Mouse (Mus musculus): ENCODE data around the gene Afg3l1. TPM values are rescaled to one million over a fixed set of nuclear protein-coding genes. Genes with fewer than 3 reads are reported as not detected.
"Not testable (repeated sequence)": the region's sequence is repeated elsewhere in the genome, so short reads cannot be mapped to it uniquely, and the experiment has no call there.

The Afg3l1 gene
- total and polyA plus RNA-seq, 2 experiments from 2014 or later: 16.7 to 39.9 TPM

DNA sequence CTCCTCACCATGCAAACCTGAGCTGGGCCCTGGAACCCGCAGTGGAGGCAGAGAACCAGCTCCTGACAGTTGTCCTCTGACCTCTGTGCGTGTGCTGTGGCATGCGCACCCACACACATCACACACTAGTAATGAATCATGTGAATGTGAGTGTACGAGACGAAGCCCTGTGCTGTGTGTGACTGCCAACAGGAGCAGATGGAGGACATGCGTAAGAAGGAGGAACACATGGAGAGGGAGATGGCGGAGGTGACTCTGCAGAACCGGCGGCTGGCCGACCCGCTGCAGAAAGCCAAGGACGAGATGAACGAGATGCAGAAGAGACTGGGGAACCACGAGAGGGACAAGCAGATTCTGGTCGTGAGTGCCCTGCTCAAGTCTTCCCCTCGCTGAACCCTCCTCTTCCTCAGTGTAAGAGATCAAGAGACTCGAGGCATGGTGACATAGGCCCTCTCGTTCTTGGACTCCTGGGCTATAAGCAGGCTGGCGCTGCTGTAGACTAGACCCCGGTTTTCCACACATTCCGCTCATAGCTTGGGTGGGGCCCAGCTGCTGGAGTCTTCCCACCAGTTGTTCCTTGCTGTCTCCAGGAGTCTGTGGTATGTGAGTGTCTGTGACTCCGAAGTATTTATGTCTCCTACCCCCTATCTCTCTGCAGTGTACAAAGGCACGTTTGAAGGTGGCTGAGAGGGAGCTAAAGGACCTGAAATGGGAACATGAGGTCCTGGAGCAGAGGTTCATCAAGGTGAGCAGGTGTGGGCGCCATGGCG, 50.2 kb downstream of the Afg3l1 start:
- Histone ChIP-seq H3K4me3 (ENCODE audit: low read depth, low read length) (no peak overlapping the region), H3K9ac (replicated peaks; ENCODE audit: low read depth, low read length) (no peak overlapping the region), H3K36me3 (replicated peaks; ENCODE audit: control insufficient read depth, insufficient read depth, low read length) (peaks cover 91% of the 10 kb centered on the region), H3K4me2 (ENCODE audit: low read depth, low read length) (no peak overlapping the region), H3K4me1 (ENCODE audit: control insufficient read depth, insufficient read depth) (no peaks in the 10 kb centered on the region), H3K9me3 (replicated peaks; ENCODE audit: control insufficient read depth, low read length) (no peaks in the 10 kb centered on the region), H3K27ac (ENCODE audit: low read depth) (no peak overlapping the region), H3K27me3 (ENCODE audit: control insufficient read depth, insufficient read depth, low read length) (no peaks in the 10 kb centered on the region)
- 79% methylated on average over 25 of the region's 25 CpGs for WGBS
- no peak for DNase-seq (ENCODE audit: low spot score)
- TF ChIP-seq EP300 (IDR thresholded peaks at IDR 0.05; ENCODE audit: low read depth) (no peak), CTCF (IDR thresholded peaks at IDR 0.05; ENCODE audit: low read depth) (no peak)
- ATAC-seq (ENCODE audit: insufficient read depth, low read depth): no peak

DNA sequence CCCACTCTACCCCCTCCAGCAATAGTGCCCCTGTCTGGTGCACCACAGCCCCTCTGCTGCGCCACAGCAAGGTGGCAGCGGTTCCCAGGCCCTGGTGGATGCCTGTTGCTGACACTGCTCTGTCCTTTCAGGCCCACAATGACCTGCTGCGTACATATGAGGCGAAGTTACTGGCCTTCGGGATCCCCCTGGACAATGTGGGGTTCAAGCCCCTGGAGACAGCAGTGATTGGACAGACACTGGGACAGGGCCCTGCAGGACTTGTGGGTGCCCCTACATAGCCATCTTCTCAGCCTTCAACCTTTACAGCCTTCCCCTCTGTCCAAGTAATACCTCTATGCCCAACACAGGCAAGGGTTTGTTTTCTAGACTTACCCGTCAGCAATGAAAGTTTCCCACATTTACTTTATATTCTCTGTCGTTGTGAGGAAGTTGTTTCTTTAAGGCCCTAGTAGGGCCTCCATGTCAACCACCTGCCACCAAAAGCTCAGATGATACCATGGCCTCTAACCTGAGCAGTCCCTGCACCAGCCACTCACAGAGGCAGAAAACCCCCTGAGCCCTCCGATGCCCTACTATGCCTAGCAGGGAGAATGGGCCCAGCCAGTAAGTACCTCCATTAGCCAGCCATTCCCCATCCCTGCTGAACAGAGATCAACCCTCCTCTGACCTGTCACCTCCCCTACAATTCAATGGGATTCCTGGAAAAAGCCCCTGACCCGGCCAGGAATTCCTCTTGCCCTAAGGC, 58.7 kb downstream of the Afg3l1 start:
- Histone ChIP-seq H3K36me3 (replicated peaks; ENCODE audit: control insufficient read depth, insufficient read depth, low read length) (peaks cover 42% of the 10 kb centered on the region), H3K9ac (replicated peaks; ENCODE audit: low read depth, low read length) (no peak overlapping the region), H3K4me1 (ENCODE audit: control insufficient read depth, insufficient read depth) (no peaks in the 10 kb centered on the region), H3K27me3 (ENCODE audit: control insufficient read depth, insufficient read depth, low read length) (no peaks in the 10 kb centered on the region), H3K27ac (ENCODE audit: low read depth) (no peak overlapping the region), H3K4me2 (ENCODE audit: low read depth, low read length) (no peak overlapping the region), H3K9me3 (replicated peaks; ENCODE audit: control insufficient read depth, low read length) (no peaks in the 10 kb centered on the region), H3K4me3 (ENCODE audit: low read depth, low read length) (no peak overlapping the region)
- TF ChIP-seq CTCF (IDR thresholded peaks at IDR 0.05; ENCODE audit: low read depth): no peak
- DNase-seq (ENCODE audit: low spot score): no peak
- WGBS: 93% methylated on average over 9 of the region's 9 CpGs
- ATAC-seq (ENCODE audit: insufficient read depth, low read depth): no peak

DNA sequence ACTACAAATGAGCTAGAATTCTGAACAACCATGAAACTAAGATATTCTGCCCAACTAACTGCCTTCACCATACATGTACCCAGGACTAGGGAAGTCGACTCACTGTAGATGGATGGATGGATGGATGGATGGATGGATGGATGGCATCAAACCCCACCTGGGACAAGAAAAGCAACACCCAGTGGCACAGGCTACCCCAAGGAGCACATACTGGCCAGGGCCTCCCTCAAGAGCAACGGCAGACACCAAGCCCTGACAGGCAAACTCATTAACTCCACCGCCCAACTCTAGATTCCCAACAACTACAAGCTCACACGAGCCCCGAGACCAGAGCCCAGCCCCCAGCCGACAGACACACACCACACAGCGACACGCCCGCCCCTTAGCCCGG, 59.3 kb downstream of the Afg3l1 start:
- H3K4me1 ChIP-seq (ENCODE audit: control insufficient read depth, insufficient read depth): no peaks in the 10 kb centered on the region
- H3K27ac ChIP-seq (ENCODE audit: low read depth): no peak overlapping the region
- H3K36me3 ChIP-seq (replicated peaks; ENCODE audit: control insufficient read depth, insufficient read depth, low read length): peaks cover 37% of the 10 kb centered on the region
- WGBS: 44% methylated on average over 9 of the region's 10 CpGs
- no peak for DNase-seq (ENCODE audit: low spot score)
- H3K9ac ChIP-seq (replicated peaks; ENCODE audit: low read depth, low read length): no peak overlapping the region
- H3K27me3 ChIP-seq (ENCODE audit: control insufficient read depth, insufficient read depth, low read length): no peaks in the 10 kb centered on the region
- TF ChIP-seq CTCF (IDR thresholded peaks at IDR 0.05; ENCODE audit: low read depth) (no peak), EP300 (IDR thresholded peaks at IDR 0.05; ENCODE audit: low read depth) (no peak)
- ATAC-seq (ENCODE audit: insufficient read depth, low read depth): no peak
- no peaks in the 10 kb centered on the region for H3K9me3 ChIP-seq (replicated peaks; ENCODE audit: control insufficient read depth, low read length)
- H3K4me3 ChIP-seq (ENCODE audit: low read depth, low read length): no peak overlapping the region
- H3K4me2 ChIP-seq (ENCODE audit: low read depth, low read length): no peak overlapping the region

DNA sequence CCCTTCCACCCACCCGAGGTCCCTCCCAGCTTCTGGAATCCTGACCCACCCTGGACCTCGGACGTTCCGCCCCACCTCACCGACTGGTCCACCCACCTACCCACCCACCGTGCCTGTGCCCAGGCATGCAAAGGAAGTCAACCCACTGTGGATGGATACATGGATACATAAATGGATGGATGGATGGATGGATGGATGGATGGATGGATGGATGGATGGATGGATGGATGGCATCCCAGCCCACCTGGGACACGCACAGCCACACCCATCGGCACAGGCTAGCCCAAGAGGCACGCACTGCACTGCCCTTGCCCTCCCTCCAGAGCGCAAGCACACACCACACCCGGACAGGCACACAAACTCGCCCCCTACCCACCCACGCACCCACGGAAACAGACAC, 59.9 kb downstream of the Afg3l1 start:
- not testable (repeated sequence) for H3K4me3 ChIP-seq (ENCODE audit: low read depth, low read length); H3K27me3 ChIP-seq (ENCODE audit: control insufficient read depth, insufficient read depth, low read length); H3K9ac ChIP-seq (replicated peaks; ENCODE audit: low read depth, low read length); DNase-seq (ENCODE audit: low spot score); ATAC-seq (ENCODE audit: insufficient read depth, low read depth); H3K9me3 ChIP-seq (replicated peaks; ENCODE audit: control insufficient read depth, low read length); H3K27ac ChIP-seq (ENCODE audit: low read depth); H3K4me1 ChIP-seq (ENCODE audit: control insufficient read depth, insufficient read depth); H3K4me2 ChIP-seq (ENCODE audit: low read depth, low read length)
- 78% methylated on average over 4 of the region's 14 CpGs for WGBS
- H3K36me3 ChIP-seq (replicated peaks; ENCODE audit: control insufficient read depth, insufficient read depth, low read length): peaks cover 30% of the 10 kb centered on the region

Other genes starting within 250 kb of the Afg3l1 start
- 3.5 and 4.2 TPM in 2 replicates for gene Spata2l, start 241.7 kb upstream of the Afg3l1 start, total RNA-seq (2014; rRNA removed; ENCODE audit: low replicate concordance)
- 4.5 and 4.6 TPM in 2 replicates for gene Spata2l, start 241.7 kb upstream of the Afg3l1 start, polyA plus RNA-seq (2015; fragmentation: Nextera tagmentation; extraction: Ambion mirVana)
- 19.4 and 24.0 TPM in 2 replicates for gene Zfp276, start 223.7 kb upstream of the Afg3l1 start, total RNA-seq (2014; rRNA removed; ENCODE audit: low replicate concordance)
- gene Zfp276, start 223.7 kb upstream of the Afg3l1 start, polyA plus RNA-seq (2015; fragmentation: Nextera tagmentation; extraction: Ambion mirVana): 8.9 and 9.7 TPM in 2 replicates
- gene Vps9d1, start 223.6 kb upstream of the Afg3l1 start, total RNA-seq (2014; rRNA removed; ENCODE audit: low replicate concordance): 21.4 and 32.7 TPM in 2 replicates
- gene Vps9d1, start 223.6 kb upstream of the Afg3l1 start, polyA plus RNA-seq (2015; fragmentation: Nextera tagmentation; extraction: Ambion mirVana): 15.4 and 16.1 TPM in 2 replicates
- 24.3 and 37.1 TPM in 2 replicates for gene Fanca, start 159.3 kb upstream of the Afg3l1 start, total RNA-seq (2014; rRNA removed; ENCODE audit: low replicate concordance)
- gene Fanca, start 159.3 kb upstream of the Afg3l1 start, polyA plus RNA-seq (2015; fragmentation: Nextera tagmentation; extraction: Ambion mirVana): 6.1 and 6.7 TPM in 2 replicates
- gene Spire2, start 145.2 kb upstream of the Afg3l1 start, total RNA-seq (2014; rRNA removed; ENCODE audit: low replicate concordance): 0.15 and 1.2 TPM in 2 replicates
- gene Spire2, start 145.2 kb upstream of the Afg3l1 start, polyA plus RNA-seq (2015; fragmentation: Nextera tagmentation; extraction: Ambion mirVana): 0.23 and 0.40 TPM in 2 replicates
- 172 and 193 TPM in 2 replicates for gene Tcf25, start 104.2 kb upstream of the Afg3l1 start, total RNA-seq (2014; rRNA removed; ENCODE audit: low replicate concordance)
- gene Tcf25, start 104.2 kb upstream of the Afg3l1 start, polyA plus RNA-seq (2015; fragmentation: Nextera tagmentation; extraction: Ambion mirVana): 123 and 127 TPM in 2 replicates
- not detected in 2 replicates for gene Mc1r, start 70.8 kb upstream of the Afg3l1 start, total RNA-seq (2014; rRNA removed; ENCODE audit: low replicate concordance)
- not detected in 2 replicates for gene Mc1r, start 70.8 kb upstream of the Afg3l1 start, polyA plus RNA-seq (2015; fragmentation: Nextera tagmentation; extraction: Ambion mirVana)
- 1.8 and 6.1 TPM in 2 replicates for gene Tubb3, start 66.5 kb upstream of the Afg3l1 start, total RNA-seq (2014; rRNA removed; ENCODE audit: low replicate concordance)
- 0.40 and 1.3 TPM in 2 replicates for gene Tubb3, start 66.5 kb upstream of the Afg3l1 start, polyA plus RNA-seq (2015; fragmentation: Nextera tagmentation; extraction: Ambion mirVana)
- gene Def8, start 54.4 kb upstream of the Afg3l1 start, total RNA-seq (2014; rRNA removed; ENCODE audit: low replicate concordance): 35.6 and 91.5 TPM in 2 replicates
- gene Def8, start 54.4 kb upstream of the Afg3l1 start, polyA plus RNA-seq (2015; fragmentation: Nextera tagmentation; extraction: Ambion mirVana): 28.3 and 30.9 TPM in 2 replicates
- 0.73 TPM in 1 of 2 replicates, not detected in the other for gene Dbndd1, start 37.6 kb downstream of the Afg3l1 start, total RNA-seq (2014; rRNA removed; ENCODE audit: low replicate concordance)
- 0.18 and 0.38 TPM in 2 replicates for gene Dbndd1, start 37.6 kb downstream of the Afg3l1 start, polyA plus RNA-seq (2015; fragmentation: Nextera tagmentation; extraction: Ambion mirVana)
- 0.76 and 1.8 TPM in 2 replicates for gene Gas8, start 40.9 kb downstream of the Afg3l1 start, total RNA-seq (2014; rRNA removed; ENCODE audit: low replicate concordance)
- gene Gas8, start 40.9 kb downstream of the Afg3l1 start, polyA plus RNA-seq (2015; fragmentation: Nextera tagmentation; extraction: Ambion mirVana): 7.1 and 7.7 TPM in 2 replicates
- gene Rhou, start 176.0 kb downstream of the Afg3l1 start, total RNA-seq (2014; rRNA removed; ENCODE audit: low replicate concordance): 5.3 and 8.6 TPM in 2 replicates
- gene Rhou, start 176.0 kb downstream of the Afg3l1 start, polyA plus RNA-seq (2015; fragmentation: Nextera tagmentation; extraction: Ambion mirVana): 2.5 and 2.8 TPM in 2 replicates

All from heart, postnatal 0 days (tissue).